In the genomic region with DNA sequence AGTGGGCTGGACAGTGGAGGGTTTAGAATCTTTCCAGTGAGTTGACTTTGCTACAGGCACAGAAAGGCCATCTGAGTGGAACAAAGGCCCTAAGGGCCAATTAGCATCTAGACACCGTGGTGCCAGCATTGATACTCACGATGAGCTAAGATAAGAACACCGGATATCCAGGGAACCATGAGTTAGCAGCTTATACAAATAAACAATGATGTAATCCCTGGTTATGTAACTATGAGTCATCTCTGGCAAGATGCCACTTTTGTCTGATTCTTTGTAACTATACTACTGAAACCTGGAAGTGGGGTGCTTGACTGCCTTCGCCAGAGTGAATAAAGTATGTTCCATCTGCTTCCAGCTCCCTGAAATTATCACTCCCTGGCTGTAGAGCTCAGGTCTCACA, we compare ENCODE assay signal across 8 mouse cellular contexts.
DNase-seq lines count a peak whose midpoint lies in the region; ATAC-seq and TF ChIP-seq lines count a peak whose summit lies in the region.
"Had no signal": no experiment of that assay in that cellular context is flagged by ENCODE, and none has a peak within 500 bp of the region (broad histone marks: within the 10 kb centered on the region; RNA-seq: fewer than 3 reads in every experiment).

No protein-coding gene starts in this region.

- intact Hi-C loops in left cerebral cortex, adult 2 months (cut with DNase I): no loop called here
- intact Hi-C loops in left cerebral cortex, postnatal 4 days (cut with DNase I): no loop called here

- ATAC-seq in common myeloid progenitor, adult 5-6 weeks (replicated peaks; ENCODE audit: low read depth, poor library complexity, severe bottlenecking): peak; percentile 91
- ATAC-seq in intestine, embryonic 16.5 days: peak; percentile 67
- 0 out of 2 replicates have a peak, but pooled peaks have one; percentile 10 for ATAC-seq in megakaryocyte-erythroid progenitor cell, adult 5-6 weeks (replicated peaks; ENCODE audit: low FRiP score, low TSS enrichment, poor library complexity, severe bottlenecking)

- no peaks in the 10 kb centered on the region for H3K4me1 ChIP-seq in intestine, embryonic 16.5 days (ENCODE audit: control insufficient read depth, insufficient read depth, low read length)
- H3K4me1 ChIP-seq: embryonic facial prominence, embryonic 12.5 days had no signal

- no peak overlapping the region for H3K4me3 ChIP-seq in left cerebral cortex, adult 2 months
- H3K4me3 ChIP-seq in intestine, embryonic 16.5 days (ENCODE audit: low read length): no peak overlapping the region
- H3K4me3 ChIP-seq: embryonic facial prominence, embryonic 12.5 days had no signal

- TF ChIP-seq CTCF in left cerebral cortex, adult 2 months (IDR thresholded peaks at IDR 0.05): no peak

- 44% methylated on average over 4 of the region's 4 CpGs for WGBS in intestine, embryonic 16.5 days

- H3K4me2 ChIP-seq in intestine, embryonic 16.5 days (ENCODE audit: low read depth, low read length): no peak overlapping the region
- H3K4me2 ChIP-seq: embryonic facial prominence, embryonic 12.5 days had no signal

- H3K36me3 ChIP-seq in intestine, embryonic 16.5 days (ENCODE audit: control insufficient read depth, insufficient read depth, low read length): no peaks in the 10 kb centered on the region
- H3K36me3 ChIP-seq: embryonic facial prominence, embryonic 12.5 days had no signal

- H3K9ac ChIP-seq in intestine, embryonic 16.5 days (ENCODE audit: low read depth, low read length): no peak overlapping the region
- H3K9ac ChIP-seq: embryonic facial prominence, embryonic 12.5 days had no signal

- no peaks in the 10 kb centered on the region for H3K27me3 ChIP-seq in intestine, embryonic 16.5 days (replicated peaks; ENCODE audit: control insufficient read depth, insufficient read depth, low read length)
- H3K27me3 ChIP-seq: embryonic facial prominence, embryonic 12.5 days had no signal

- DNase-seq in left cerebral cortex, adult 2 months (ENCODE audit: extremely low spot score in 1 of 2, low spot score in 2 of 2): peak in 1 of 2 experiments; percentile 11
- no peak for DNase-seq in left cerebral cortex, postnatal 4 days
- peak; percentile 39 for DNase-seq in T-cell, adult 2 months (ENCODE audit: low spot score)
- no peak for DNase-seq in urinary bladder, postnatal 4 days (ENCODE audit: low spot score in 2 of 2)

- H3K9me3 ChIP-seq in intestine, embryonic 16.5 days (ENCODE audit: control insufficient read depth, low read length): no peaks in the 10 kb centered on the region
- H3K9me3 ChIP-seq: embryonic facial prominence, embryonic 12.5 days had no signal

- H3K27ac ChIP-seq in left cerebral cortex, adult 2 months: peak overlapping the region; percentile 15; the same call in 1 of the 2 replicates
- H3K27ac ChIP-seq in intestine, embryonic 16.5 days (ENCODE audit: low read length): no peak overlapping the region; the same call in 1 of the 2 replicates
- H3K27ac ChIP-seq: embryonic facial prominence, embryonic 12.5 days had no signal

Comparison
In these comparisons a context has a peak if more than half of its experiments do, and no peak if none do; other contexts are left out.
1. ATAC-seq: peak in every context shown above with its lines; median percentile 91 in common myeloid progenitor, adult 5-6 weeks; 67 in intestine, embryonic 16.5 days; 10 in megakaryocyte-erythroid progenitor cell, adult 5-6 weeks.